Mouse (Mus musculus): ENCODE results near the gene Erg28.

Gene Erg28

DNA sequence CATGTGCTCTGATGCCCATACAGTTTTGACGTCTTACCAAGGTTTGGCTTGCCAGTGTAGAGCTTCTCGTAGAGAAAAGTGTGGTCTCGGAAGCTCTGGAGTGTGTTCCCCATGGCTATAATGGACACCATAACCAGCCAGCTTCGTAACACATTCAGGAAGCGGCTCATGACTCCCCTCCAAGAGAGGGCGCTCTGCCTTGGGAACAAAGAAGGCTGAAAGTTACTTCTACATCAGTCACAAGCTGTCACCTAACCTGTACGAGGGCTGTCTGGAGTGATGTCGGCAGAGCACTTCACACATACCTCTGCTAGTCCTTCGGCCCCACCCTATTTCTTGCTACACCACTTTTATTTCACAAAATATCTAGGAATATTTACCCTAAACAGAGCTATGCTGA lies 2.3 kb downstream of the Erg28 start:
- DNase-seq (ENCODE audit: extremely low read depth, low read depth, low spot score), result no peak

DNA sequence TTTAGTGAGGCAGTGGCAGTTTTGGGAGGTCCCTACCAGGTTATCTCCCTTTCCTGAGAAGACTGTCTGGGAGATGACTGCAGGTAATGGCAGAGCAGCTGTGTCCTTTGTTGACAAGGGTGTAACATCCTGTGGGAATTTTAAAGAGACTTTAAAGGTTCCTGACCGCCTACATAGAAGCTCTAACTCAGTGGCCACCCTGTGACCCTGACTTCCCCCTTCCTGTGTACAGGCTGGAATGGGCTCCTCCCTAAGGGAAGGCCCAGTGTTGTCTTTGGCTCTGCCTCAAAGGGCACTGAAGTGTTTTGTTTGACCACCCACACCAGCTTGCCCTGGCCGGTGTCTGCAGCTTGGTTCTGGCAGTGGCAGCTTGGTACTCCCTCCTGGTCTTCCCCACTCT lies 10.8 kb downstream of the Erg28 start:
- DNase-seq (ENCODE audit: extremely low read depth, low read depth, low spot score), result no peak

DNA sequence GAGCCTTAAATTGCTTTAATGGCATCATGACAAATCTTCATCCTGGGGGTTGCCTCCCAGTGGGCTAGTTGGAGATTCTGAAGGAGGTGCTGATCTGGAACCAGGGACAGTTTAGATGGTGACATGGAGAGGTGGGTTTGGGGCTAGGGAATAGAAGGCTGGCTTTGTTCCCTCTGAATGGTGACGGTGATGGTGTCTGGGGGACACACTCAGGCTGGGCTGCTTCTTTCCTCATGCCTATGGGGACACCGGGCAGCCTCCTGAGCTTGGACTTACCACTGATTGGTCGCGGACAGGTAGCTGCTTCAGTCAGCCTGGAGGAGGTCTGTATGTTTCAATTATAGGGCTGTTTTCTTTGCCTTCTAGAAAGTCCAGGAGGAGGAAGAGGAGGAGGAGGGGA lies 12.7 kb downstream of the Erg28 start:
- DNase-seq (ENCODE audit: extremely low read depth, low read depth, low spot score), result no peak

DNA sequence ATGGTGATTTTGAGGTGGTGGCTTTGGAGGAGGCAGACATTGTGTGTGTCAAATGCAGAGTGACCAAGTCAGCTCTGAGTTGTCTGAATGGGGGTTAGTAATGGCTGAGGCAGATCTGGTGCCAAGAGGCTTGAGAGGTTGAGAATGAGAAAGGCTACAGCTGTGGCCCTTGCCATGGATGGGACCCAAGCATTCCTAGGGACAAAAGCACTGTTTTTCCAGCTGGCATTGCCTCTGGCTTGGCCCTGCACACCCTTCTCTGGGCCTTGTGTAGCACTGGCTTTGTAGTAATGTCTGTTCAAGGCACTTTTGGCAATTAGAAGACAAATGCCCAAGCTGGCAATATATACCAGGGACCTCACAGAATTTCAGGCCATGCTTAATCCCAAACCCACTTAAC lies 13.4 kb downstream of the Erg28 start:
- DNase-seq (ENCODE audit: extremely low read depth, low read depth, low spot score), result no peak

DNA sequence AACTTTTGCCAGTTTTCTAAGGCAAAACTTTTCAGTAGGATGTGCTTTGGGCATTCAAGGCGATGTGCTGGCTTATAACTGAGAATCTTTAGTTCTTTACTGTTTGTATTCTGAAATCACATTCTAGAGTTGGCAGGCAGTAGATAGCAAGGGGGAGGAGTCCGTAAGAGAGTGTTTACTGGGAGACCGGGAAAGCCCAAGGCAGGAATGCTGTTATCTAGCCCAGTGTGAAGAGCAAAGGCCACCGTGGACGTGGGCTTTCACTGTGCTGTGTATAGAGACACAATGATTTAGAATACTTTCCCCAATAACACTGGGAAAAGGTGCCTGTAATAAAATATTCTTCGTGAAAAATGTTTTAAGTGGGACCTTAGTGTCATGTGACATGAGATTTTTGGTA lies 14.6 kb downstream of the Erg28 start:
- DNase-seq (ENCODE audit: extremely low read depth, low read depth, low spot score), result no peak

DNA sequence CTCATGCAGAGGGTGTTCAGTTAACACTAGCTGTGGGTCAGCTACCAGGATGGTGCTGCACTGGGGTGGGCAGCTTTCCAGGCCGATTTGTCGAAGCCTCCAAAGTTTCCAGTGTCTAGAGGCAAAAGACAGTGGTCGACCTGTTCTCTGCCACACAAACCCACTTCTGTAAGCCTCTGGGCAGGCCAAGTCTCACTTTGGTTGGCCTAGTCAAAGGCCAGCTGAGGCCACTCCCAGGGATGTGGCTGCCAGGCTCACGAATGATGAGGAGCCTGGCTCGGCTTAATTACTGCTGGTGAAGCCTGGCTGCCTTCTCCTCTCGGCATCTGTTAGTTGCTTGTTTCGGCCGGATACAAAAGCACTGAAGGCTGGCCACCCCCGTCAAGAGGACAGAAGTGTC lies 24.3 kb downstream of the Erg28 start:
- no peak for DNase-seq (ENCODE audit: extremely low read depth, low read depth, low spot score)

DNA sequence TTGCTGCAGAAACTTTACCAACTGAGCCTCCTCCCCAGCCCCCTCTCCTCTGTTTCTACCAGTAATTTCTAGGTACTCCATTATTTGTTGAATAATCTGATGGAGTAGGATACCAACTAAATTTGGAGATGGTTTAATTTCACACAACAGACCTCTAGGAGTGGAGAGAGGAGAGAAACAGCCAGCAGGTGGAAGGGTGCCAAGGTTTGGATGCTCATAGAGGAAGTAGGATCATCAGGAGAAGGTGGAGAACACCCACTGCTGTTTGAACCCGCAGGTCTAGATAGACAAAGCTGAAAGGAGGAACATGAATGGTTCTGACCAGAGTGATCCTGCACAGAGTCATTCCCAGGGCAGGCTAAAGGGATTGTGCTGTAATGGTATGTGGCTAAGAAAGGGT lies 28.8 kb downstream of the Erg28 start:
- DNase-seq (ENCODE audit: extremely low read depth, low read depth, low spot score), result no peak

DNA sequence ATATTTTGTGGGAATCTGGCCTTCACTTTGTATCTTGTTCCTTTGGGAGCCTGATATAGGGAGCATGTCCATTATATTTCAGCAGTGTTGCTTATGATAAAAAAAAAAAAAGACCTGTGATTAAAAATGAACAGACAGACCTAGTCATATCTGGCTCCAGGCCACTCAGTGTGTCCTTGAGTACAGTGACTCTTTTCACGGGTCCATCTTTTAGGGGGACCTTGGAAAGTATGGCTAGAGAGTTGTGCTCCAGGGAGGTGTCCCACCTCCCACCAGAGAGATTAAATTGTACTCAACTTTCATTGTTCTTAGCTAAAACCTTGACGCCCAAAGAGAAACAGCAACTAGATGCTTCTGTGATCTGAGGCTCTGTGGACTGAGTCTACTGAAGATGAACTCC lies 30.3 kb downstream of the Erg28 start:
- no peak for DNase-seq (ENCODE audit: extremely low read depth, low read depth, low spot score)

DNA sequence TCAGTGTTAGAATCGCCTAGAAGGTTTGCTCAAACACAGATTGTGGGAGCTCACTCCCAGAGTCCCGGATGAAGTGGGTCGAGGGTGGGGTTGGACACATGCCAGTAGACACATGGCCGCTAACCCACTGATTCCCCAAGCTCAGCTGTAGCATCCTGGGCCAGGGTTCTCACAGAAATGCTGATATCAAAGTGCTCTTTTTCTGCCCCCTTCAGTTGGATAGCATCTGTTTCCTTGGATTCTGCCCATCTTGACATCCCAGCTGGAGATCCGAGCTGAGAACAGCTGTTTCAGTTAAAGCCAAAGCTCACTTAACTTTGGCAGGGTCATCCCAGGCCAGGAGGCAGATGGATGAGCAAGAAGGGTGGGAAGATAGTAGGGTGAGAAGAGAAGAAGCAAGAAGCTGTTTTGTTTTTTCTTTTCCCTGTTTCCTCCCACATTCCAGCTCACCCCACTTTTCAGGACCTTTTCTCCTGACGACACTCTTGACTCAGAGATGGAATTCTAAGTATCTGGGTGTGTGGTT lies 31.5 kb downstream of the Erg28 start:
- DNase-seq (ENCODE audit: extremely low read depth, low read depth, low spot score), result no peak

DNA sequence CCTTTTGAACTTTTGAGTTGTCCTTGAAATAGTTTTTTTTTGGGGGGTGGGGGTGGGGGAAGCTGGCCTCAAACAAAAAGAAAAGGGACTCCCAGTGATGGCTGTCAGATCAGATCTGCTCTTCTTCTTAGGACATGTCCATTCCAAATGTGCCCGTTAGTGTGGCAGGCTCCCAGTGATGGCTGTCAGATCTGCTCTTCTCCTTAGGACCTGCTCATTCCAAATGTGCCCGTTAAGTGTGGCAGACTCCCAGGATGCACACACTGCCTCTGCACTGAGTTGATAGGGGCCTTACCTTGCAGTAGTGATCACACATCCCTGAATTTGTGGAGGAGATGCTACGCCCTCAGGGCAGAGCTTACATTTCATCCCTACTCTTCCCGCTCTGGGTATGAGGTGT lies 32.2 kb downstream of the Erg28 start:
- no peak for DNase-seq (ENCODE audit: extremely low read depth, low read depth, low spot score)

DNA sequence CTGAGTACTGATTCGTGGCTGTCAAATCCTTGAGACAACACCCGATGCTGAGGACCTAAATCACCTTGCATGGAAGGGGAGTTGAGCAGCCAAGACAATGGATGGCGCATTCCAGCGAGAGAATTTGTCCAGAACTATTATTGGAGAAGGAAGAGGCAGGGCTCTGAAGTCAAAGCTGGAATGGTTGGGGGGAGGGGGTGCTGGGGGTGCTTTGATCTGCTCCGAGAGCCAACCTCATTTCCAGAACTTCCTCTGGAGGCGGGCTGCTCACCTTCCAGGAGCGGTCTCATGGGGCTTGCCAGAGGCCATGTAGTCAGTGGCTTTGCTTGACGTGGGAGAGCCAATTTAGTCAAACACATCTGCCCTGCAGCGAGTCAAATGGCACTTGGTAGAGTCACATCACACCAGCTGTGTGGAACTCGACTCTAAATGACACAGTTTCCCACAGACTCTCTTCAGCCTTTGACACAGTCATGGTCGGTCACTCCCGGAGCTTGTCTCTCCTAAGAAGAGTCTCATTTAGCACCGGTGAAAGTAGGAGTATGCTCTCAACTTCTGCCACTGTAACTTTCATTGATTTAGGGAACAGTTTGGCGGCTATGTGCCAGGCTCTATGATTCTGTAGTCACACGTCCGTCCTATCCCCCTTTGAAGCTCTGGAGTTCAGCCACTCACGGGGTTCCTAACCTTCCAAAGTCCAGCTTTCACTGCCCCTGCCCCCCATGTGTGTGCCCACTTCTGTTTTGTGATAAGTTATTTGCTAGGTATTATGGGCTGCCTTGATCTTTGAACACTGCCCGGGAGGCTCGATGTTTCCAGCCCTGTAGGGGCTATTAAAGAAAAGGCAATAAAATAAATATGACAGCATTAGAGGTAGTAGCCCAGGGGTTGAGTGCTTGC lies 39.2 kb downstream of the Erg28 start:
- DNase-seq (ENCODE audit: extremely low read depth, low read depth, low spot score), result no peak

DNA sequence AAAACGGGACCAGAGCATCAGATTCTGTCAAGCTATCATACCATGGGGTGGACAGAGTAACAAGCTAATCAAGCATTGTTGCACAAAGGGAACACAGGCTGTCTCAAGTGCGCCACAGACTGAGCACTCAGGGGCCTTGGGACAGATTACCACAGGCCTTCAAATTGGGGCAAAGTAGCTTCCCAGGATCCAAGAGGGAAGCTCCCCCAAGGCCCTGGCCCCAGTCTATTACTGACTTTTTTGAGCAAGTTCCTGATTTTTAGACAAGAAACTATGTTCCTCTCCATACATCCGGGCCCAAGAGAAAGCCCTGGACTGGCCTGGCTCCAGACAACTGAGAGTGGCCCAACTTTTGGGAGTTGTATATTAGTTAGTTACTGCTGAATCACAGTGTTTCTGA lies 42.7 kb downstream of the Erg28 start:
- no peak for DNase-seq (ENCODE audit: extremely low read depth, low read depth, low spot score)

DNA sequence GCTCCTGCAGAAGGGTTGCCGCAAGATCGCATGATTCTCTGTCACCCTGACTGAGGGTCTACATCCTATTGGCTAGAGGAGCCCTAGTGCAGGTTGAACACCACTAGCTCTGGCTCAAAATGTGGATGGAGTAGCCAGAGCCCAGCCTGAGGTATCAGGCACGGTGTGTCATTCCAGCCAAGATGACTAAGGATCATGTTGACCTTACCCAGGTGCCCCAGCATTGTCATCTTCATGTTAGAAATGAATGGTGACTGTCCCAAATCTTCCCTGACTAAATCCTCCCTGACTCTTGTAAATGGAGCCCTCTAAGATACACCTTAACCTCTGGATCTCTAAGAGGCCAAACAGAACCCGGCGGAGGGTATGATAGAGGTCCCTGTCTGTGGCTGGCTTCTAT lies 44.6 kb downstream of the Erg28 start:
- no peak for DNase-seq (ENCODE audit: extremely low read depth, low read depth, low spot score)

DNA sequence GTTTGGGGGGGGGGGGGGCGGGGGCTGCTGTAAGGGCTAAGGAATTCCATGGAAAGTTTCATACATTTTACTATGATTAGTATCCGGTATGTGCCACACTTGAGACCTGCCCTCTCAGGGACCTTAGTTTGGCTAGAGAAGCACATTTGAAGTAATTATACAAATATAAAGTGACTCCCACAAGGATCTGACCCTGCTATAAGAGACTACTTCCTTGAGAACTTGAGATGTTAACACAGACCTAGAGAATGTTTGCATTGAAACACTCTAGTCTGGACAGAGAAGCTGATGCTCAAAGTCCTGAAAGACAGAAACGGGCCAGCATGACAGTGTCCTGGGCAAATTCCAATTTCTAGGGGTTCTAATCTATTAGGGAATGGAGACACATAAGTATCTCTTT lies 45.4 kb downstream of the Erg28 start:
- no peak for DNase-seq (ENCODE audit: extremely low read depth, low read depth, low spot score)

DNA sequence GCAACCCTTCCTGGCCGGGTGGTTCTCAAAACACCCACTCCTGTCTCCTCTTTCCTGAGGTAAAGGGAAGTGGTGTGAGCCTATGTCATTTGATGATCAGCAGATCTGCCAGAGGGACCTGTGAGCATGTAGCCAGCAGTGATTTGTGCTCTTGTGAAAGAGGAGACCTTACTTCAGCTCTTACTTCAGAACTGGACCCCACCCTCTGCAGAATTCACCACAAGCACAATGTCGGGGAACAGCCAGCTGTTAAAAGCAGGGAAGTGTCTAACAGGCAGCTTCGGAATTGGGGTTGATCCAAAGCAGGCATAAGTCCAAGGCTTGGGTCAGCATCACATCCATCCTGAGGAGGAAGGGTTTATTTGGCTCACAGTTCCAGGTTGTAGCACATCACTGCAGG lies 53.0 kb downstream of the Erg28 start:
- DNase-seq (ENCODE audit: extremely low read depth, low read depth, low spot score), result no peak

DNA sequence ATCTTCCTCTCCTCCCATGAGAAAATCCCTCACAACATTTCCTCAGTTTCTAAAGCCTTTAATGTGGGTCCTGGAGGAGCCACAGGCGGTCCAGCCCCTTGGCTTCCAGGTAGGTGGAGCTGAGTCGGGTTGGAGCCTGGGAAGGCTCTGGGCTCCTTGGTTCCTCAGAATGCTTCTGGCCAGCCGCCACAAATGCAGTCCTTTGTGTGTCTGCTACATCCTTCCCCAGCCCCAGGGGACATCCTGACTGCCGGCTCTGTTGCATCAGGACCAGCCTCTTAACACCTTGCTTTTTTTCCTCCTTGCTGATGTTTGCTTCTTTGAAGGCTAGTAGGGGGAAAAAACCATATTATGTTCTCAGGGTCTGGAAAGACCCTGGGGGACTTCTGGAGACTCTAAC lies 56.6 kb downstream of the Erg28 start:
- DNase-seq (ENCODE audit: extremely low read depth, low read depth, low spot score), result no peak

DNA sequence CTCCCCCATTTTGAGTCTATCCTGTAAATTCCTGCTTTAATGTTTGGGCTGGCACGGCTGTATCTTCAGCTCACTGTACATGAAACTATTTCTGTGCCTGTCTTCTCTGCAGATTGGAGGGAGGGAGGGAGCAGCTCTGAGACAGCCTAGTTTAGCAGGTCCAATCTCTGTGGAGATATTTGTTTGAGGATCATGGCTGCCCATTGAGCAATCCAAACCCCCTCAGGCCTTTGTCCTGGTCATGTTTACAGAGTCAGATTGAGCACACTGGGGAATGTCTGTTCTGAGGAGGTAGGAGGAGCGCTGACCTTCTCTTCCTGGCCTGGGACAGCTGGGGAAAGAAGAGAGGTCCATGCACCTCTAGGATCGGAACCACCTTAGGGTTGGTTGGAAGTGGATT lies 58.1 kb downstream of the Erg28 start:
- DNase-seq (ENCODE audit: extremely low read depth, low read depth, low spot score), result no peak

Measured in fat pad, adult 2 months (tissue).